Mouse (Mus musculus) megakaryocyte, embryonic 14.5 days (primary cell): ENCODE data around the gene Hist4h4.

Source experiments
- FLI1 ChIP-seq: IDR thresholded peaks from 2 replicates; pipeline ENCODE4 v1.6.1; 2012; ENCODE audit warnings: low read length, inconsistent platforms, mixed read lengths
- GATA1 ChIP-seq: IDR thresholded peaks from 3 replicates; pipeline ENCODE4 v1.6.1; 2012; ENCODE audit warnings: mixed read lengths, low read length, inconsistent platforms, borderline replicate concordance

DNA sequence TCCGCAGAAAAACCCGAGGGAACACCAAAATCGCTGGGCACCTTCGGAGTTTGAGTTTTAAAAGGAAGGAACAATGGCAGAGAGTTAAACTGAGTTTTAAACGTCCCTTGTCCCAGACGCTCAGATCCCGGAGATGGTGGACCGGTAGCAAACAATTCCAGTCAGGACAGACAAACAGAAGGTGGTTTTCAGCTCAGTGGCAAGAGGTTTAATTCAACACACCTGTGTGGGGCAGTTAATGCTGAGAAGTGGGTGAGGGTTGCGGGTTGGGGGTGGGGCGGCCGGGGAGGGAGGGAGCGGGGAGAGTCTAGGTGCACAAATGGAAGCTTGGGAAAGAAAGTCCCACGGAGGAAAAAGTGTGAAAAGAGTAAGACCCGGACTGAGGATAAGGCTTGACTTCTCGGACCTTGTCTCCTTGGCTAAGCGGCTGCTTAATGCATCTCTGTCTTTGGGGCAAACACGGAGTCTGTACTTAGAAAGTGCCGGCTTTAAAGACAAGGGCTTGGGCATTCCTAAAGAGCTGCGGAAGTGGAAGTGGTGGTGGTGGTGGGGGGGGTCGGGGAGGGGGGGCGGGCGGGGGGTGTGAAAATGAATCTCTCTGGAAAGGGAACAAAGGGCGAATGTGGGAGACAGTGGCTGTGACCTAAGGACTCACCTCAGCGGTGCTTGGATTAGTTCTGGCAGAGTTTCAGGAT lies 10.2 kb downstream of the Hist4h4 start:
- TF ChIP-seq GATA1 (no peak), FLI1 (no peak)
